Mouse (Mus musculus) liver, embryonic 15.5 days (tissue): ENCODE data around the gene Il3ra. TPM values are rescaled to one million over a fixed set of nuclear protein-coding genes. Genes with fewer than 3 reads are reported as not detected.

Source experiments
- ATAC-seq: fragments of 200-750 bp; cut with Nextera tagmentation; 2 replicates; pipeline ENCODE4 v1.8.0; 2017; ENCODE audit warnings: moderate number of reproducible peaks, mild to moderate bottlenecking, moderate library complexity; ENCODE audit not compliant: insufficient read depth
- H3K27ac ChIP-seq: fragments of 300-500 bp; sonication (generic); replicated peaks from 2 replicates; pipeline ENCODE4 v1.5.1; 2015; ENCODE audit warnings: mild to moderate bottlenecking, inconsistent platforms
- H3K27me3 ChIP-seq: fragments of 300-500 bp; sonication (generic); 2 replicates; pipeline ENCODE4 v1.6.1; 2015; ENCODE audit warnings: mild to moderate bottlenecking, inconsistent platforms
- H3K36me3 ChIP-seq: fragments of 300-500 bp; sonication (generic); replicated peaks from 2 replicates; pipeline ENCODE4 v1.6.1; 2015; ENCODE audit warnings: moderate library complexity, mild to moderate bottlenecking, inconsistent platforms
- H3K4me1 ChIP-seq: fragments of 300-500 bp; sonication (generic); replicated peaks from 2 replicates; pipeline ENCODE4 v1.6.1; 2015; ENCODE audit warnings: inconsistent platforms
- H3K4me2 ChIP-seq: fragments of 300-500 bp; sonication (generic); 2 replicates; pipeline ENCODE4 v1.6.1; 2015; ENCODE audit warnings: moderate library complexity, mild to moderate bottlenecking, inconsistent platforms
- H3K4me3 ChIP-seq: fragments of 300-500 bp; sonication (generic); replicated peaks from 2 replicates; pipeline ENCODE4 v1.5.1; 2015; ENCODE audit warnings: mild to moderate bottlenecking, inconsistent platforms
- H3K9ac ChIP-seq: fragments of 300-500 bp; sonication (generic); 2 replicates; pipeline ENCODE4 v1.6.1; 2015; ENCODE audit warnings: moderate library complexity, mild to moderate bottlenecking, inconsistent platforms
- H3K9me3 ChIP-seq: fragments of 300-500 bp; sonication (generic); replicated peaks from 2 replicates; pipeline ENCODE4 v1.6.1; 2016; ENCODE audit warnings: inconsistent platforms
- WGBS: fragments of 180-500 bp; shearing (Covaris S2); methylation state at CpG from one replicate; pipeline ENCODE4 v1.1.7; 2015; ENCODE audit warnings: mixed read lengths; ENCODE audit not compliant: insufficient replicate concordance; 5-methylcytosine and 5-hydroxymethylcytosine counted together
- polyA plus RNA-seq: library from polyadenylated mRNA; unstranded; fragments of >200 nt; fragmentation: Nextera tagmentation; extraction: Ambion mirVana; gene quantifications from 2 replicates; pipeline ENCODE4 v1.2.1, GENCODE M21; 2015

The Il3ra gene
- polyA plus RNA-seq, 1 experiment from 2014 or later, result 3.3 TPM

DNA sequence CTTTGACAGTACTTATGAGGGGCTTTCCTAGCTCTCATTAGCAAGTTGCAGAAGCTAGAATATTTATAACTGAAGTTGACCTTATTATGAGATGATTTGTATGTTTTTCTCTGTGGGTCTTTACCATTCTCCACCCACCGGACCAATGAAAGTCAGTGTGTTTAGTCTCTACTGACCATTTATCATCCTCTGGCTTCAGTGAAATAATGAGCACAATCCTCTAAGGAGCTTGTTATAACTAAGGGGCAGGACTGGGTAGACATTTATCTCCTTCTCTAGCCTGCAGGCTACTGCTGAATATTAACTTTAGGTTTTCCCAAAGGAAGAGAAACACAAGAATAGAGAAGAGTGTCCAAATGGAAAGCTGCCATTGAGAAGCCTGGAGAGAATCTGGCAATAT is 49.5 kb downstream of the Il3ra start:
- H3K9ac ChIP-seq, result no peak overlapping the region
- no peaks in the 10 kb centered on the region for H3K36me3 ChIP-seq
- H3K4me1 ChIP-seq, result no peaks in the 10 kb centered on the region
- H3K9me3 ChIP-seq, result no peaks in the 10 kb centered on the region
- H3K4me3 ChIP-seq, result no peak overlapping the region
- H3K4me2 ChIP-seq, result no peak overlapping the region
- no peak for ATAC-seq
- 65% methylated on average over 1 of the region's 1 CpGs for WGBS
- H3K27ac ChIP-seq, result no peak overlapping the region
- no peaks in the 10 kb centered on the region for H3K27me3 ChIP-seq

DNA sequence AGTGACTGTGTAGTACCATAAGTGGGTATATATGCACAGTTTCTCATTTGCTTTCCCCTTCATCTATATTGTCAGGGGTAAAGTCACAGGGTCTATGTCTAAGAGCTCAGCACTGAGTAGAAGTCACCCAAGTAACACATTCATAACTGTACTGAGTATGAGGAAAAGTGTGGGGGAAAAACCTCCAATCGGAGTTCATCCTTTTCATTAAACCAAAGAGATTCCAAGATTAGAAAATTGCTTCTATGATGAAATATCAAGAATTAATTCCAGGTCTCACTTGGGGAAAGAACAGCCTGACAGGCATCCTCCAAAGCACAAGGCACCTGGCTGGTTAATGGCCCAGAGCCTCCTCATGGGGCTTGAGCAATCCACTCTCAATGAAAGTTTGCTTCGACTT is 54.9 kb downstream of the Il3ra start, which contains the start of gene Olfr721-ps1:
Gene Olfr721-ps1, plus strand, starts transcription at position 301 of the 400 bp plus-strand sequence.
- Histone ChIP-seq H3K27ac (no peak within 1 kb of the TSS), H3K4me1 (no peaks in the 10 kb centered on the region), H3K4me2 (no peak within 1 kb of the TSS), H3K4me3 (no peak within 1 kb of the TSS), H3K36me3 (no peaks in the 10 kb centered on the region), H3K9ac (no peak within 1 kb of the TSS), H3K9me3 (no peaks in the 10 kb centered on the region), H3K27me3 (no peaks in the 10 kb centered on the region)
- ATAC-seq, result no peak
- 60% methylated on average over 2 of the region's 2 CpGs for WGBS

Other genes starting within 250 kb of the Il3ra start
- gene Psmd6, start 225.3 kb upstream of the Il3ra start, polyA plus RNA-seq, result 107 and 116 TPM in 2 replicates
- gene Olfr720, start 159.4 kb upstream of the Il3ra start, polyA plus RNA-seq, result not detected in 2 replicates
- gene Olfr31, start 23.4 kb upstream of the Il3ra start, polyA plus RNA-seq, result not detected in 2 replicates
- gene Olfr721-ps1, start 55.0 kb downstream of the Il3ra start, polyA plus RNA-seq, result not detected in 2 replicates